Mouse (Mus musculus) MEL (cell line): ENCODE measurements at regions not wholly inside any gene's neighbourhood (a gene's known extent, or its start where the extent isn't known, plus 50 kb on each side); places are given as distances from the start of the nearest gene placed in this dataset.

ENCODE experiments used
- DNase-seq: peaks from one replicate; pipeline ENCODE4 v3.0.0; 2011; ENCODE audit warnings: low read depth, low spot score
- H3K27ac ChIP-seq: 2 replicates; pipeline ENCODE4 v1.5.1; 2012; ENCODE audit warnings: low read depth, mild to moderate bottlenecking, control low read depth, low read length, moderate library complexity; ENCODE audit not compliant: control insufficient read depth
- H3K27me3 ChIP-seq, 2 experiments: fragments of 150-350 bp in 1 of 2; sonication (generic) in 1 of 2; 2 replicates each; pipeline ENCODE4 v1.6.1; 2012; ENCODE audit warnings: low read length in 2 of 2, mild to moderate bottlenecking in 2 of 2, improper control_type of control experiment in 1 of 2, moderate library complexity in 1 of 2; ENCODE audit not compliant: insufficient read depth in 2 of 2, control insufficient read depth in 1 of 2
- H3K36me3 ChIP-seq, 2 experiments: 2 replicates each; pipeline ENCODE4 v1.6.1; 2012 to 2014; ENCODE audit warnings: low read length in 2 of 2, improper control_type of control experiment in 1 of 2, inconsistent platforms in 1 of 2, mild to moderate bottlenecking in 1 of 2; ENCODE audit not compliant: insufficient read depth in 2 of 2, control insufficient read depth in 1 of 2
- H3K4me1 ChIP-seq, 2 experiments: fragments of 150-350 bp in 1 of 2; sonication (generic) in 1 of 2; 2 replicates each; pipeline ENCODE4 v1.6.1; 2012; ENCODE audit warnings: low read length in 2 of 2, improper control_type of control experiment in 1 of 2, mild to moderate bottlenecking in 1 of 2; ENCODE audit not compliant: insufficient read depth in 2 of 2, control insufficient read depth in 1 of 2
- H3K4me3 ChIP-seq, 2 experiments: fragments of 150-350 bp in 1 of 2; sonication (generic) in 1 of 2; 2 replicates each; pipeline ENCODE4 v1.5.1; 2012; ENCODE audit warnings: low read depth in 2 of 2, low read length in 2 of 2, mild to moderate bottlenecking in 2 of 2, moderate library complexity in 2 of 2, control low read depth in 1 of 2, improper control_type of control experiment in 1 of 2; ENCODE audit not compliant: control insufficient read depth in 1 of 2, insufficient read depth in 1 of 2
- H3K79me2 ChIP-seq: 2 replicates; pipeline ENCODE4 v1.6.1; 2012; ENCODE audit warnings: mild to moderate bottlenecking, low read length, moderate library complexity; ENCODE audit not compliant: control insufficient read depth, poor library complexity, insufficient read depth
- H3K9ac ChIP-seq: 2 replicates; pipeline ENCODE4 v1.6.1; 2012; ENCODE audit warnings: low read depth, mild to moderate bottlenecking, control low read depth, low read length, moderate library complexity; ENCODE audit not compliant: control insufficient read depth, poor library complexity, severe bottlenecking
- H3K9me3 ChIP-seq: fragments of 150-350 bp; sonication (generic); replicated peaks from 2 replicates; pipeline ENCODE4 v1.6.1; 2012; ENCODE audit warnings: mild to moderate bottlenecking, low read length, improper control_type of control experiment, moderate library complexity; ENCODE audit not compliant: insufficient read depth
- CHD1 ChIP-seq: IDR thresholded peaks from 2 replicates; pipeline ENCODE4 v1.6.1; 2012; ENCODE audit warnings: low read depth, mild to moderate bottlenecking, inconsistent platforms, low read length, improper control_type of control experiment
- CTCF ChIP-seq, 3 experiments: IDR thresholded peaks in 2 of 3; conservative IDR thresholded peaks in 1 of 3; 2 replicates each; pipeline ENCODE4 v1.5.1; 2011 to 2012; ENCODE audit warnings: low read length in 3 of 3, low read depth in 2 of 3, mild to moderate bottlenecking in 2 of 3, improper control_type of control experiment in 1 of 3, inconsistent platforms in 1 of 3, mixed read lengths in 1 of 3, moderate library complexity in 1 of 3; ENCODE audit not compliant: control insufficient read depth in 1 of 3, insufficient read depth in 1 of 3, poor library complexity in 1 of 3, severe bottlenecking in 1 of 3
- E2F4 ChIP-seq: IDR thresholded peaks from 2 replicates; pipeline ENCODE4 v1.6.1; 2011; ENCODE audit warnings: low read depth, low read length, improper control_type of control experiment, borderline replicate concordance
- ELF1 ChIP-seq: IDR thresholded peaks from 2 replicates; pipeline ENCODE4 v1.6.1; 2014; ENCODE audit warnings: low read depth, mild to moderate bottlenecking, inconsistent platforms, low read length, improper control_type of control experiment, moderate library complexity
- EP300 ChIP-seq, 2 experiments: IDR thresholded peaks; 2 replicates each; pipeline ENCODE4 v1.6.1; 2011; ENCODE audit warnings: improper control_type of control experiment in 2 of 2, low read length in 2 of 2, low read depth in 1 of 2, mild to moderate bottlenecking in 1 of 2
- ETS1 ChIP-seq: IDR thresholded peaks from 2 replicates; pipeline ENCODE4 v1.6.1; 2012; ENCODE audit warnings: low read depth, mild to moderate bottlenecking, inconsistent platforms, low read length, improper control_type of control experiment, moderate library complexity
- GABPA ChIP-seq: IDR thresholded peaks from 2 replicates; pipeline ENCODE4 v1.6.1; 2012; ENCODE audit warnings: low read depth, mild to moderate bottlenecking, inconsistent platforms, low read length, improper control_type of control experiment, moderate library complexity
- GATA1 ChIP-seq: IDR thresholded peaks from 2 replicates; pipeline ENCODE4 v1.6.1; 2011; ENCODE audit warnings: low read depth, low read length, improper control_type of control experiment
- JUND ChIP-seq: IDR thresholded peaks from 2 replicates; pipeline ENCODE4 v1.6.1; 2011; ENCODE audit warnings: low read depth, mild to moderate bottlenecking, improper control_type of control experiment, low read length
- KAT2A ChIP-seq: conservative IDR thresholded peaks from 2 replicates; pipeline ENCODE4 v1.6.1; 2012; ENCODE audit warnings: low read depth, low read length, improper control_type of control experiment, inconsistent platforms
- MAFK ChIP-seq: IDR thresholded peaks from 2 replicates; pipeline ENCODE4 v1.6.1; 2011; ENCODE audit warnings: low read depth, mild to moderate bottlenecking, low read length, improper control_type of control experiment, borderline replicate concordance
- MAX ChIP-seq: IDR thresholded peaks from 2 replicates; pipeline ENCODE4 v1.6.1; 2011; ENCODE audit warnings: low read length, improper control_type of control experiment
- MAZ ChIP-seq: IDR thresholded peaks from 2 replicates; pipeline ENCODE4 v1.6.1; 2012; ENCODE audit warnings: low read depth, mild to moderate bottlenecking, inconsistent platforms, low read length, improper control_type of control experiment
- MEF2A ChIP-seq: IDR thresholded peaks from 2 replicates; pipeline ENCODE4 v1.6.1; 2014; ENCODE audit warnings: low read depth, mild to moderate bottlenecking, inconsistent platforms, low read length, improper control_type of control experiment; ENCODE audit not compliant: poor library complexity, insufficient replicate concordance, severe bottlenecking; ENCODE audit errors: extremely low read depth
- MXI1 ChIP-seq: IDR thresholded peaks from 2 replicates; pipeline ENCODE4 v1.6.1; 2011; ENCODE audit warnings: mild to moderate bottlenecking, low read depth, low read length, improper control_type of control experiment
- NELFE ChIP-seq: IDR thresholded peaks from 2 replicates; pipeline ENCODE4 v1.6.1; 2011; ENCODE audit warnings: low read depth, low read length, improper control_type of control experiment
- POLR2A ChIP-seq, 2 experiments: IDR thresholded peaks; 2 replicates each; pipeline ENCODE4 v1.6.1; 2011 to 2012; ENCODE audit warnings: low read length in 2 of 2, mild to moderate bottlenecking in 2 of 2, control low read depth in 1 of 2, improper control_type of control experiment in 1 of 2, low read depth in 1 of 2, moderate library complexity in 1 of 2; ENCODE audit not compliant: control insufficient read depth in 1 of 2, insufficient read depth in 1 of 2, poor library complexity in 1 of 2
- POLR2AphosphoS2 ChIP-seq: IDR thresholded peaks from 2 replicates; pipeline ENCODE4 v1.6.1; 2011; ENCODE audit warnings: low read length, improper control_type of control experiment
- POLR2AphosphoS5 ChIP-seq: IDR thresholded peaks from 2 replicates; pipeline ENCODE4 v1.6.1; 2012; ENCODE audit warnings: low read depth, borderline replicate concordance, mild to moderate bottlenecking, inconsistent platforms, low read length, moderate library complexity, mixed read lengths
- RCOR1 ChIP-seq: IDR thresholded peaks from 2 replicates; pipeline ENCODE4 v1.6.1; 2012; ENCODE audit warnings: low read depth, mild to moderate bottlenecking, inconsistent platforms, low read length, improper control_type of control experiment
- TAL1 ChIP-seq: IDR thresholded peaks from 2 replicates; pipeline ENCODE4 v1.6.1; 2012; ENCODE audit warnings: mild to moderate bottlenecking, inconsistent platforms, low read length, moderate library complexity, mixed read lengths
- TBP ChIP-seq: IDR thresholded peaks from 2 replicates; pipeline ENCODE4 v1.8.0; 2011; ENCODE audit warnings: low read depth, low read length, improper control_type of control experiment
- TCF12 ChIP-seq: IDR thresholded peaks from 2 replicates; pipeline ENCODE4 v1.6.1; 2014; ENCODE audit warnings: low read depth, mild to moderate bottlenecking, inconsistent platforms, low read length, improper control_type of control experiment, moderate library complexity
- UBTF ChIP-seq: IDR thresholded peaks from 2 replicates; pipeline ENCODE4 v1.6.1; 2012; ENCODE audit warnings: low read depth, mild to moderate bottlenecking, inconsistent platforms, low read length, improper control_type of control experiment, moderate library complexity, borderline replicate concordance; ENCODE audit not compliant: insufficient read depth
- ZC3H11A ChIP-seq: IDR thresholded peaks from 2 replicates; pipeline ENCODE4 v1.6.1; 2012; ENCODE audit warnings: low read depth, mild to moderate bottlenecking, inconsistent platforms, low read length, improper control_type of control experiment
- ZMIZ1 ChIP-seq: IDR thresholded peaks from 2 replicates; pipeline ENCODE4 v1.6.1; 2012; ENCODE audit warnings: low read depth, mild to moderate bottlenecking, inconsistent platforms, low read length, improper control_type of control experiment, moderate library complexity

- Histone ChIP-seq H3K4me3 (no peak overlapping the region), H3K79me2 (no peaks in the 10 kb centered on the region), H3K9me3 (no peaks in the 10 kb centered on the region), H3K36me3 (no peaks in the 10 kb centered on the region), H3K9ac (no peak overlapping the region), H3K27ac (no peak overlapping the region), H3K27me3 (no peaks in the 10 kb centered on the region), H3K4me1 (no peaks in the 10 kb centered on the region)
- no peak for DNase-seq
- TF ChIP-seq MAFK (no peak), TAL1 (no peak), MAZ (no peak), CTCF (IDR thresholded peaks at IDR 0.05 in 2 of 3, conservative IDR thresholded peaks at IDR 0.05 in 1 of 3; ENCODE audit: control insufficient read depth in 1 of 3, insufficient read depth in 1 of 3, low read depth in 2 of 3, low read length in 3 of 3, poor library complexity in 1 of 3, severe bottlenecking in 1 of 3) (no peak), TCF12 (no peak), ZC3H11A (no peak), EP300 (IDR thresholded peaks at IDR 0.05; ENCODE audit: low read depth in 1 of 2, low read length in 2 of 2) (no peak), UBTF (no peak), MXI1 (no peak), ETS1 (no peak), TBP (no peak), MAX (no peak), NELFE (no peak)
Observed at GRCm38 (mm10) chr1:51542801-51543200, 64.6 kb upstream of the Nabp1 start.

GRCm38 (mm10) chr1:51539634-51540033, 61.4 kb upstream of the Nabp1 start:
- H3K27ac ChIP-seq = no peak overlapping the region
- DNase-seq = peak; percentile 24
- TF ChIP-seq POLR2A (IDR thresholded peaks at IDR 0.05; ENCODE audit: control insufficient read depth in 1 of 2, insufficient read depth in 1 of 2, low read depth in 1 of 2, low read length in 2 of 2, poor library complexity in 1 of 2) = no peak
- no peak for TF ChIP-seq GATA1
- no peak for TF ChIP-seq ZMIZ1
- TF ChIP-seq JUND = no peak
- TF ChIP-seq MEF2A = no peak
- TF ChIP-seq POLR2AphosphoS2 = no peak
- TF ChIP-seq TCF12 = no peak
- no peak for TF ChIP-seq KAT2A
- no peak for TF ChIP-seq GABPA
- no peak for TF ChIP-seq CHD1
- no peak for TF ChIP-seq E2F4
- TF ChIP-seq ELF1 = no peak
- no peak for TF ChIP-seq RCOR1
- no peak for TF ChIP-seq POLR2AphosphoS5
- TF ChIP-seq NELFE = no peak
- TF ChIP-seq EP300 (IDR thresholded peaks at IDR 0.05; ENCODE audit: low read depth in 1 of 2, low read length in 2 of 2) = no peak
- no peak for TF ChIP-seq MAFK
- TF ChIP-seq, all 39 proteins: peak for 0

More at GRCm38 (mm10) chr1:51539634-51540033, 61.4 kb upstream of the Nabp1 start:
- Histone ChIP-seq H3K9ac (no peak overlapping the region), H3K9me3 (no peaks in the 10 kb centered on the region), H3K79me2 (no peaks in the 10 kb centered on the region), H3K4me3 (no peak overlapping the region), H3K36me3 (no peaks in the 10 kb centered on the region), H3K4me1 (no peaks in the 10 kb centered on the region), H3K27me3 (no peaks in the 10 kb centered on the region)
